Mouse (Mus musculus) bone marrow, adult 2 months (tissue): ENCODE measurements at regions not wholly inside any gene's neighbourhood (a gene's known extent, or its start where the extent isn't known, plus 50 kb on each side); places are given as distances from the start of the nearest gene placed in this dataset.

ENCODE experiments used
- CTCF ChIP-seq: fragments of 200-500 bp; IDR thresholded peaks from 2 replicates; pipeline ENCODE4 v1.5.1; 2011; ENCODE audit warnings: low read length, control low read depth; ENCODE audit not compliant: control insufficient read depth, insufficient read depth
- POLR2A ChIP-seq: fragments of 200-500 bp; IDR thresholded peaks from 2 replicates; pipeline ENCODE4 v1.6.1; 2011; ENCODE audit warnings: low read depth, mild to moderate bottlenecking, control low read depth, low read length, borderline replicate concordance; ENCODE audit not compliant: control insufficient read depth

GRCm38 (mm10) chr13:83214811-83215210, 289.0 kb upstream of the Mef2c start:
- TF ChIP-seq CTCF, result no peak
- no peak for TF ChIP-seq POLR2A
